Mouse (Mus musculus) right cerebral cortex, postnatal 36 days (tissue): ENCODE data around the gene Cdkal1.

ENCODE experiments used
- DNase-seq, 2 experiments: peaks; one replicate each; pipeline ENCODE4 v3.0.0; 2022; ENCODE audit warnings: low spot score in 2 of 2, mixed read lengths in 1 of 2

The Cdkal1 gene

GRCm38 (mm10) chr13:29810780-29811179, 44.7 kb downstream of the Cdkal1 start:
- DNase-seq: no peak

- no peak for DNase-seq
Observed at GRCm38 (mm10) chr13:29808383-29808782, 47.1 kb downstream of the Cdkal1 start.

DNA sequence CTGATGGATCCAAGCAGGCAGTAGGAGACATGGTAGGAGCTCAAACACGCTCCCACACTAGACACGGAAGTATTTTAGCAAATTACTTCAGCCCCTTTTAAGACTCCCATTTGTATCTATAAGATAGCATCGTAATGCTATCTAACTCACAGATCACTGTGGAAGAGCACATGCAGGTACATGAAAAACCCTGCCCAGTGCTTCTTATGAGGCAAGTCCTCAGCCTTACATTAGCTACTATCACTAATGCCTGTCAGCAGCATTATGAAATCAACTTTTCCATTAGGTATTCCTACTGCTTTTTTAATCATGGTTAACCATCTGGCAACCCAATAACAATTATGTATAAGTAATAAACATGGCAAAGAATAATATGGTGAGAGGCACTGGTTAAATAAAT, 47.5 kb downstream of the Cdkal1 start:
- DNase-seq: no peak

DNA sequence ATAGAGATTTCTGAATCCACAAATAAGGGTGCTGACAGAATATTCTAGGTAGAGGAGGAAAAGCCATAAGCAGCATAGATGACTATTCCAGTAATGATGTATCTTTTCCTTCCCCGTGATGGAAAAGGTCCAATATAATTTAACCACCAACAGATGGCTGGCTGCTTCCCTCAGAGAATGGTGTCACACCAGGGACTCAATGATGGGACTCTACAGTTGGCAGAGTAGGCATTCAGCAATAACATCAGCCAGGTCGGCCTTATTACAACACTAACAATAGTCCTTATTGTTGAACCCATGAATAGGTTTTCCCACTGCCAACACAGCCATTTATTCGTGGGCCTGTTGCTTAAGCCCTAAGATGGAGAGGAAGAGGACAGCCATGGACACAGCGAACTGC, 48.6 kb downstream of the Cdkal1 start:
- DNase-seq: no peak

DNA sequence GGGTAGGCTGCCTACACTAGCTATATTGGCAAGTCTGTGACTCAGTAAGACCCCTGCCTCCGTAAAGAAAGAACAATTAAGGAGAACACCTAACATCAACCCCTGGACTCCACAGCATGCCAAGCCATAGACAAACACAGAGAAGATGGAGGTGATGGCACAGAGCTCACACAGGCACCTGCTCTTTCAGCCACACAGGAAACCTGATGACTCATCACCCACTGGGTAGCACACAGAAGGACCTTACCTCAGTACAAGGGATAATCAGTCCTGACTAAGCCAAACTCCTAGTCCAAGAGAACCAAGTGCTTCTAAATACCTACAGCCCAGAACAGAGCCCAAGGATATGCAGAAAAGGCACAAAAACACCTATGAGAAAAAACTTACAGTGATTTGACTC, 50.2 kb downstream of the Cdkal1 start:
- no peak for DNase-seq

- no peak for DNase-seq
Observed at GRCm38 (mm10) chr13:29804034-29804433, 51.4 kb downstream of the Cdkal1 start.

- no peak for DNase-seq
Observed at GRCm38 (mm10) chr13:29802699-29803098, 52.8 kb downstream of the Cdkal1 start.

GRCm38 (mm10) chr13:29800078-29800477, 55.4 kb downstream of the Cdkal1 start:
- DNase-seq: no peak

GRCm38 (mm10) chr13:29792112-29792511, 63.4 kb downstream of the Cdkal1 start:
- no peak for DNase-seq

GRCm38 (mm10) chr13:29791439-29791838, 64.0 kb downstream of the Cdkal1 start:
- no peak for DNase-seq

- no peak for DNase-seq
Observed at GRCm38 (mm10) chr13:29786984-29787383, 68.5 kb downstream of the Cdkal1 start.

- DNase-seq: no peak
Observed at GRCm38 (mm10) chr13:29784894-29785293, 70.6 kb downstream of the Cdkal1 start.

DNA sequence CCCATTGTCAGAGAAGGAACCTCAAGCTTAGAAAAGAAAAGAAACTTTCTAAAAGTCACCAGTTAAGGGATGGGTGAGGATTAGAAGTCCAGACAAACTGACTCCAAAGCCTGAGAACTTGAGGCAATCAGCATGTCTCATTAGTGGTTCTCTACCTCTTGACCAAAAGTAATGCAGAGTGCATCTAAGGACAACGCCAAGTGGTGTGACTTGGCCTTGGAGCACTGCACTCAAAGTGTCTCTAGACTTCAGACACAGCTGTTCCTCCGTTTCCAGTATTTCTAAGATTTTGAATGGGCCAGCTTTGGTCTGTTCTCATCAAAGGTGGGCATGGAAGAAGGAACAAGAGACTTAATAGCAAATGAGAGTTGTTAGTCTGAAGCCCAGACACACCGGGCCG, 74.1 kb downstream of the Cdkal1 start:
- DNase-seq: no peak

- DNase-seq: no peak
Observed at GRCm38 (mm10) chr13:29780713-29781112, 74.8 kb downstream of the Cdkal1 start.

- DNase-seq: no peak
Observed at GRCm38 (mm10) chr13:29779519-29779918, 76.0 kb downstream of the Cdkal1 start.

GRCm38 (mm10) chr13:29779116-29779515, 76.4 kb downstream of the Cdkal1 start:
- no peak for DNase-seq

DNA sequence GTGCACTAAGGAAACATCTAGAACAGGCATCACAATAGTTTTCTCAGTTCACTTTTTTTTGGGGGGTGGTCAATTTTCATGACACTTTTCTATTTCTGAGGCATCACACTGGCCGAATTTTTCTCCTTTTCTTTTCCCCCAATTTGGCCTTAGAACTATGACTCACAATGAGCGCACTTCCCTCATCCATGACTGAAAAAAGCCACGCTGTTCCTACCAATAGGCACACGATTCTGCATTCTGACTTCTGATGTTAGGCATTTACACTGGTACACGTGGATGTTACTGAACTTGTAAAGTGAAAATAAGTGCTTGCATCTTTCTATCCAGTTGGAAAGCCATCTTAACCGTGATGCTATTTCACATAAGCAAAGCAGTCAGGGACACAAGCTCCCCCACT, 77.3 kb downstream of the Cdkal1 start:
- no peak for DNase-seq

- no peak for DNase-seq
Observed at GRCm38 (mm10) chr13:29777225-29777624, 78.2 kb downstream of the Cdkal1 start.

DNA sequence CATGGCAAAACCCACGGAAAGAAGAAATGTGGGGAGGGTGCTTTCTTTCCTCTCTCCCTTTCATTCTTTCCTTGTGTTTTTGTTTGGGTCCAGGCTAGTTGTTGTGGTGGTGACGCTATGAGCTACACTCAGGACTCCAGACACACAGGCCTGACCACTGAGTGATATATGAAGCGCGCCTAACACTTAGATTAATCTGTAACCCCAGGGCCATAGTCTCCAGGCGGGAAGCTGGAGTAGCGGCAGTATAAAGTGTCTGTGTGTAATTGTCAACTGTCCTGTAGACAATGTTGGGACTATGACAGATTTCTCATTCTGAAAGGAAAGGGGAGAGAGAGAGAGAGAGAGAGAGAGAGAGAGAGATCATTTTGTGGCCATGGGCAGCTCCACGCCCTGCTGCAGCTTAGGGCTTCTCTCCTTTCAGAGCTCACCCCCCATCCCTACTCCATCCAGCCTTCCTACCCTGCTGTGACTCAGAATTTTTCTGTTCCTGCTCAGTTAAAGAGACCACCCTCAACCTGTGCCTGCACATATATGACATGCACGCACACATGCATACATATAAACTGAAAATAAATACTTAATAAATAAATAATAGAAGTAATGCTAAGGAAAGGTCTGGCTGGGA, 79.8 kb downstream of the Cdkal1 start:
- no peak for DNase-seq

- DNase-seq: no peak
Observed at GRCm38 (mm10) chr13:29773563-29773962, 81.9 kb downstream of the Cdkal1 start.

GRCm38 (mm10) chr13:29772970-29773369, 82.5 kb downstream of the Cdkal1 start:
- DNase-seq: no peak

GRCm38 (mm10) chr13:29769647-29770436, 85.6 kb downstream of the Cdkal1 start:
- DNase-seq: peak in 1 of 2 experiments; percentile 62

- DNase-seq: no peak
Observed at GRCm38 (mm10) chr13:29768104-29768503, 87.4 kb downstream of the Cdkal1 start.
